Mouse (Mus musculus) lung, postnatal 0 days (tissue): Measurements from ENCODE around the gene Stra6l. TPM values are rescaled to one million over a fixed set of nuclear protein-coding genes. Genes with fewer than 3 reads are reported as not detected.

Experiments used
- ATAC-seq: fragments of 200-750 bp; cut with Nextera tagmentation; 2 replicates; pipeline ENCODE4 v1.8.0; 2017; ENCODE audit warnings: moderate library complexity
- DNase-seq: peaks from one replicate; pipeline ENCODE4 v3.0.0-alpha.2; 2016; ENCODE audit warnings: low spot score
- H3K27ac ChIP-seq: fragments of 300-500 bp; sonication (generic); 2 replicates; pipeline ENCODE4 v1.5.1; 2014; ENCODE audit warnings: antibody characterized with exemption, mild to moderate bottlenecking, low read length, mixed read lengths
- H3K27me3 ChIP-seq: fragments of 300-500 bp; sonication (generic); replicated peaks from 2 replicates; pipeline ENCODE4 v1.6.1; 2014; ENCODE audit warnings: low read length, mixed read lengths; ENCODE audit not compliant: insufficient read depth
- H3K36me3 ChIP-seq: fragments of 300-500 bp; sonication (generic); 2 replicates; pipeline ENCODE4 v1.6.1; 2014; ENCODE audit warnings: low read length, mixed read lengths; ENCODE audit not compliant: insufficient read depth
- H3K4me1 ChIP-seq: fragments of 300-500 bp; sonication (generic); 2 replicates; pipeline ENCODE4 v1.6.1; 2014; ENCODE audit warnings: antibody characterized with exemption, low read depth, low read length, mixed read lengths; ENCODE audit not compliant: insufficient read depth
- H3K4me2 ChIP-seq: fragments of 300-500 bp; sonication (generic); replicated peaks from 2 replicates; pipeline ENCODE4 v1.6.1; 2014; ENCODE audit warnings: low read depth, mild to moderate bottlenecking, low read length, moderate library complexity, mixed read lengths
- H3K4me3 ChIP-seq: fragments of 300-500 bp; sonication (generic); 2 replicates; pipeline ENCODE4 v1.5.1; 2014; ENCODE audit warnings: low read depth, low read length
- H3K9ac ChIP-seq: fragments of 300-500 bp; sonication (generic); replicated peaks from 2 replicates; pipeline ENCODE4 v1.6.1; 2014; ENCODE audit warnings: low read depth, mild to moderate bottlenecking
- H3K9me3 ChIP-seq: fragments of 300-500 bp; sonication (generic); 2 replicates; pipeline ENCODE4 v1.6.1; 2016; ENCODE audit warnings: low read length, mixed read lengths
- CTCF ChIP-seq: IDR thresholded peaks from 2 replicates; pipeline ENCODE4 v1.5.1; 2016; ENCODE audit warnings: antibody characterized with exemption, mild to moderate bottlenecking
- EP300 ChIP-seq: IDR thresholded peaks from 2 replicates; pipeline ENCODE4 v1.6.1; 2016; ENCODE audit warnings: antibody characterized with exemption, mild to moderate bottlenecking, control low read depth
- WGBS: fragments of 180-500 bp; shearing (Covaris S2); extraction: QIAGEN DNeasy Blood & Tissue Kit; methylation state at CpG from one replicate; pipeline ENCODE4 v1.1.7; 2014; 5-methylcytosine and 5-hydroxymethylcytosine counted together
- polyA plus RNA-seq: library from polyadenylated mRNA; unstranded; fragments of >200 nt; fragmentation: Nextera tagmentation; extraction: Ambion mirVana; gene quantifications from 2 replicates; pipeline ENCODE4 v1.2.1, GENCODE M21; 2015

The Stra6l gene
- polyA plus RNA-seq, 1 experiment from 2014 or later = 0.05 TPM

DNA sequence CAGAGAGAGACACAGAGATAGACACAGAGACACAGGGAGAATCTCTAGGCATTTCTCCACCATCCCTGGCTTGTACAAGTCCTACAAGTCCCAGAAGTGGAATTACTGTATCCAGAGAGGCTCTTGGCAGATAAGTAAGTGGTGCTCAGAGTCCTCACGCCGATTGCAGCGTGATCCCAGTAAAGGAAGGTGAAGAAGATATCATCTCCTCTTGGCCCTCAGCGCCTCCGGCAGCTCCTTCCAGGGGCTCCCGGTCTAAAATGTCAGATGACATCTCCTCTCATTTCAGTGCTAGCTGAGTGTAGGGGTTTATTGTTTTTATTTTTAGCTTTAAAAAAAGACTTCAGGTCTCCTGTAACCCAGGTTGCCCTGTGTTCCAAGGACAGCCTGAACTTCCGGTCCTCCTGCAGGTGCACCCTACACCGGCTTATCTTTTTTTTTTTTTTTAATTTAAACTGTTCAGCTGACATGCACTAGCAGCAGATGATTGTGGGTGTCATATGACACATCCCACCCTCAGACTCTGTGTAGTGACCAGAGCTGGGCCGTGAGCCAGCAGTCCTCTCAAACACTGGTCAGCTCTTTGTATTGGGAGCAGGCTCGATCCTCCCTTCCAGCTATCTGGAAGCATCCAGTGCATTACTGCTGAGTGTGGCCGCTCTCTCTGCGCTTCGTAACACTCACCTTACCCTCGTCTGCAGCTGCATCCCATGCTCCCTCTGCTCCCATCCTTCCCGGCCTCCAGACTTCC lies 5.2 kb downstream of the Stra6l start:
- DNase-seq (peak; percentile 29), ATAC-seq (no peak)
- no peaks in the 10 kb centered on the region for H3K36me3 ChIP-seq
- WGBS = 33% methylated on average over 15 of the region's 15 CpGs
- H3K9ac ChIP-seq = no peak overlapping the region
- no peaks in the 10 kb centered on the region; the same call in 1 of the 2 replicates for H3K4me1 ChIP-seq
- no peaks in the 10 kb centered on the region for H3K27me3 ChIP-seq
- H3K27ac ChIP-seq = no peak overlapping the region
- H3K9me3 ChIP-seq = no peaks in the 10 kb centered on the region
- TF ChIP-seq EP300 (no peak), CTCF (no peak)
- no peak overlapping the region for H3K4me3 ChIP-seq
- H3K4me2 ChIP-seq = no peak overlapping the region

DNA sequence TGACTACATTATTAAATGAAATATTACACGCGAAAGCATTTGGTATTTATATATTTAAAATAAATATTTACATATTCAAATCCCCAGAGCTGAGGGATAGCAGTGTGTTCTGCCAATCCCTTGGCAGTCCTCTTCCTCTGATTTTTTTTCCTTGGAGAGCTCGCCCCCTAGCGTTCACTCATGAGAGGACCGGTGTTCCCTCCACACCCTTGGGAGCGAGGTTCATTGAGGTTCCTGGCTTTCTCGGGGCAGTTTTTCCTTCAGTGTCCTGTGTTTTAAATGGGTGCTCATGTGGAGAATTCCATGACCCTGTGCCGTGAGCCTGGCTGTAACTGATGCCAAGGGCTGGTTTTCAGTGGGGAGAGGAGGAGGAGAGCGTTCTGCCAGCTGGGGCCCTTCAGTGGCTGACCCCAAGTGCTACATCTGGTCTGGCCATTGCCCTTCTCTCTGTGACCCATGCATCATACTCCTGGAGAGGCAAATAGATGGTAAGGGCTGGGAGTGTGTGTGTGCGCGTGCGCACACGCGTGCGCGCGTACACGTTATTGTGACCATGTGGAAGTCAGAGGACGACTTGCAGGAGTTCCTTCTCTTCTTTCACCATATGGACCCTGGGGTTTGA lies 7.5 kb downstream of the Stra6l start:
- Histone ChIP-seq H3K4me1 (no peaks in the 10 kb centered on the region), H3K4me2 (no peak overlapping the region), H3K9ac (no peak overlapping the region), H3K36me3 (no peaks in the 10 kb centered on the region), H3K27ac (no peak overlapping the region), H3K27me3 (no peaks in the 10 kb centered on the region), H3K9me3 (no peaks in the 10 kb centered on the region), H3K4me3 (no peak overlapping the region)
- DNase-seq (peak; percentile 86), ATAC-seq (peak; percentile 53)
- 49% methylated on average over 19 of the region's 19 CpGs for WGBS
- TF ChIP-seq CTCF = peak; percentile 85
- no peak for TF ChIP-seq EP300

DNA sequence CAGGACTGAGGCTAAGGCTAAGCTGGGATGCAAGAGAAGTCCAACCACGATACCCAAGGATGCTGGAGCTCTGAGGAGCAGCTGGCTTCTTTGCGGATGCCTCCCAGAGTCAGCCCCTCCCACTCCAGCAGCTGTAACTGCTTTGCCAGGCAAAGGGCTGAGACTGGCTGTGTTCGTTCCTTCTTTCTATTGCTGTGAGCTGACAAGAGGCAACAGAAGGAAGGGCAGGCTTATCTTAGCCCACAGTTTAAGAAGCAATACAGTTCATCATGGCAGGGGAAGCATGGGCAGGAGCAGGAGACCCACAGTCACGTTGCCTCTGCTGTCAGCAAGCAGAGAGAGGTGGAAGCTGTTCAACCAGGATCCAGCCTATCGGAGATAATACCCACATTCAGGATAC lies 12.7 kb downstream of the Stra6l start:
- WGBS = 39% methylated on average over 5 of the region's 5 CpGs
- H3K9ac ChIP-seq = no peak overlapping the region
- no peak overlapping the region for H3K4me3 ChIP-seq
- H3K27me3 ChIP-seq = no peaks in the 10 kb centered on the region
- no peak overlapping the region for H3K27ac ChIP-seq
- ATAC-seq (no peak), DNase-seq (no peak)
- no peaks in the 10 kb centered on the region for H3K36me3 ChIP-seq
- H3K4me1 ChIP-seq = no peaks in the 10 kb centered on the region
- no peak overlapping the region for H3K4me2 ChIP-seq
- TF ChIP-seq CTCF = no peak
- no peak for TF ChIP-seq EP300
- H3K9me3 ChIP-seq = no peaks in the 10 kb centered on the region

DNA sequence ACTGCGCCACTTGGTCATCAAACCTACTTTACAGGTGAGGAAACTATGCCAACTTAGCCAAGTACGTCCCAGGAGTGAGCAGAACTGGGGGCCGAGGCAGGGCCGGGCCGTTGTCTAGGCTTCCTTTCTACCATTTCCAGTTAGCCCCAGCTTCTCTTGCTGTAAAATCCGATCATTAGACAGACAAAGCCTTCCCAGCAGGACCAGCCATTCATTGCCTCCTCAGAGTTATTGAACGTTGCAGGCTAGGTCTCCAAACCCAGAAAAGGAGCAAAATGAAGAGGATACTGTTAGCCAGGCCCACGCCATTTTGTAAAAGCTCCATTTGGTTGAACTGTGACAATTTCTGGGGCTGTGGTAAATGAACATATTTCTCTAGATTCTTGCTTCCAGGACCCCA lies 19.0 kb downstream of the Stra6l start:
- 83% methylated on average over 8 of the region's 8 CpGs for WGBS
- TF ChIP-seq CTCF (no peak), EP300 (no peak)
- no peak overlapping the region for H3K27ac ChIP-seq
- no peaks in the 10 kb centered on the region for H3K27me3 ChIP-seq
- no peak for DNase-seq
- no peak overlapping the region for H3K4me2 ChIP-seq
- no peak for ATAC-seq
- H3K9me3 ChIP-seq = no peaks in the 10 kb centered on the region
- no peak overlapping the region for H3K4me3 ChIP-seq
- no peak overlapping the region for H3K9ac ChIP-seq
- H3K36me3 ChIP-seq = no peaks in the 10 kb centered on the region
- peaks cover 6% of the 10 kb centered on the region; the same call in 1 of the 2 replicates for H3K4me1 ChIP-seq

DNA sequence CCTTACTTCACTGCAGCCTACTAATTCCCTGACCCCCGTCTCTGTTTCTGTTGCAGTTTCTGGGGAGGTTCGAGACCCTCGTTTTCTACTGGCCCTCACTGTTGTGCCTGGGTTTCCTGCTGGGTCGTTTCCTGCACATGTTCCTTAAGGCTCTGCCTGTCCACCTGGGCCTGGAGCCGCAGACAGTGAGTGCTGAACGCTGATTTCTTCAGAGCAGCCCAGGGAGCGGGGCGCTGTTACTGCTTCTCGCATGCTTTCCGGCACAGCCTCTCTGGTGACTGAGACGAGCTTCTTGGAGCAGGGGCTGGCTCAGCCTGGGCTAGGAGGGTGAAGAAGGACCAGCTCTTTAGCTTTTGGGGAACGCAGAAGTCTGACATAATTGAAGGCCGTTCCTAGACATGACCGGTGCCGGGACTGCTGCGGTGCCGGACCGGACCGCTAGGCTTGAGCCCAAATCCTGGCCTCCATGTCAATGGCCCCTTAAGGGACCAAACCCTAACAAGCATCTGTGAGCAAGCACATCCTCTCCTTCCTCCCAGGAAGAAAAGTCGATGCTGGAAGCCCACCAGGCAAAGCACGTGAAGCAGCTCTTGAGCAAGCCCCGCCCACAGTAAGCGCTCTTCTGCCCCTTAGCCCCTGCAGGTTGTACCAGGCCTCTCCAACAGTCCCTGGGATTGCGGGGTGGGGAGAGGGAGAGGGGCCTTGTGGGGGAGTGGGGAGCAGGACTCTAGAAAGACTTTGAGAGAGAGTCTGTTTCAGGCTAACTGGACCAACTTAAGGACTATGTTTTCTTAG lies 20.8 kb downstream of the Stra6l start:
- Histone ChIP-seq H3K4me2 (no peak overlapping the region), H3K9ac (no peak overlapping the region)
- ATAC-seq = no peak

DNA sequence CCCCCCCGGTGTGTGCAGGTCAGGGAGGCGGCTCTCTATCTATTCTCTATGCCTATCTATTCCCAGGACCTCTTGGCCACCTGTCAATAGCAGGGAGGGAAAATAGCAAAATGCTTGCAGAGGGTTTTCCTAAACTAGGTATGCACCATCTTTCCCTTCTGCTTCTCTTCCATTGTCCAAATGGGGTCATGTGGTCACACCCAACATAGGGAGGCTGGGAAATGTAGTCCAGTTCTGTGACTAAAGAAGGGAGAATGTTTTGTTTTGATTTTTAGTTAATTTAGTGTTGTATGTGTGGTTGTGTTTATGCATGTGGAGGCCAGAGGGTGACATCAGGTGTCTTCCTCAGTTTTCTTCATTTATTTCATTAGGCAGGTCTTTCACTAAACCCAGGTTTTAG lies 23.7 kb downstream of the Stra6l start:
- DNase-seq (no peak), ATAC-seq (no peak)
- Histone ChIP-seq H3K4me1 (peaks cover 6% of the 10 kb centered on the region; the same call in 1 of the 2 replicates), H3K4me3 (no peak overlapping the region), H3K27ac (no peak overlapping the region), H3K9me3 (no peaks in the 10 kb centered on the region), H3K9ac (no peak overlapping the region), H3K36me3 (no peaks in the 10 kb centered on the region), H3K4me2 (no peak overlapping the region), H3K27me3 (no peaks in the 10 kb centered on the region)
- TF ChIP-seq CTCF (no peak), EP300 (no peak)
- 63% methylated on average over 1 of the region's 2 CpGs for WGBS

More for the DNA sequence above, 20.8 kb downstream of the Stra6l start:
- no peaks in the 10 kb centered on the region for H3K9me3 ChIP-seq
- no peak for DNase-seq
- no peak overlapping the region for H3K27ac ChIP-seq
- WGBS = 30% methylated on average over 24 of the region's 24 CpGs
- H3K4me1 ChIP-seq = peaks cover 6% of the 10 kb centered on the region; the same call in 1 of the 2 replicates
- H3K36me3 ChIP-seq = no peaks in the 10 kb centered on the region
- no peak overlapping the region for H3K4me3 ChIP-seq
- no peaks in the 10 kb centered on the region for H3K27me3 ChIP-seq
- TF ChIP-seq CTCF (no peak), EP300 (no peak)
